Mouse (Mus musculus): ENCODE measurements around the gene Ptcd2. TPM values are rescaled to one million over a fixed set of nuclear protein-coding genes. Genes with fewer than 3 reads are reported as not detected.

Gene Ptcd2
- polyA plus RNA-seq, 1 experiment from 2014 or later: 62.1 TPM

GRCm38 (mm10) chr13:99378223-99378622 lies 33.7 kb upstream of the Ptcd2 start:
- ATAC-seq (ENCODE audit: low read depth): no peak
- Histone ChIP-seq H3K4me3 (ENCODE audit: low read depth, low read length) (no peak overlapping the region), H3K4me1 (ENCODE audit: control insufficient read depth, insufficient read depth, low read length) (no peaks in the 10 kb centered on the region), H3K36me3 (ENCODE audit: control insufficient read depth, insufficient read depth, low read length) (no peaks in the 10 kb centered on the region), H3K27me3 (ENCODE audit: control insufficient read depth, insufficient read depth, low read length) (no peaks in the 10 kb centered on the region), H3K27ac (ENCODE audit: low read depth, low read length) (no peak overlapping the region), H3K9me3 (ENCODE audit: control insufficient read depth, low read length) (no peaks in the 10 kb centered on the region), H3K4me2 (ENCODE audit: low read depth, low read length) (no peak overlapping the region), H3K9ac (replicated peaks; ENCODE audit: low read depth, low read length) (no peak overlapping the region)
- WGBS: 92% methylated on average over 1 of the region's 1 CpGs

- Histone ChIP-seq H3K36me3 (ENCODE audit: control insufficient read depth, insufficient read depth, low read length) (no peaks in the 10 kb centered on the region), H3K27ac (ENCODE audit: low read depth, low read length) (no peak overlapping the region), H3K4me2 (ENCODE audit: low read depth, low read length) (no peak overlapping the region), H3K4me3 (ENCODE audit: low read depth, low read length) (no peak overlapping the region), H3K9me3 (ENCODE audit: control insufficient read depth, low read length) (no peaks in the 10 kb centered on the region), H3K27me3 (ENCODE audit: control insufficient read depth, insufficient read depth, low read length) (no peaks in the 10 kb centered on the region), H3K9ac (replicated peaks; ENCODE audit: low read depth, low read length) (no peak overlapping the region), H3K4me1 (ENCODE audit: control insufficient read depth, insufficient read depth, low read length) (no peaks in the 10 kb centered on the region)
- no peak for ATAC-seq (ENCODE audit: low read depth)
- 95% methylated on average over 6 of the region's 6 CpGs for WGBS
Observed at GRCm38 (mm10) chr13:99377055-99377454, 32.5 kb upstream of the Ptcd2 start.

- Histone ChIP-seq H3K9ac (replicated peaks; ENCODE audit: low read depth, low read length) (no peak overlapping the region), H3K9me3 (ENCODE audit: control insufficient read depth, low read length) (no peaks in the 10 kb centered on the region), H3K27me3 (ENCODE audit: control insufficient read depth, insufficient read depth, low read length) (no peaks in the 10 kb centered on the region), H3K4me3 (ENCODE audit: low read depth, low read length) (no peak overlapping the region), H3K36me3 (ENCODE audit: control insufficient read depth, insufficient read depth, low read length) (no peaks in the 10 kb centered on the region), H3K4me1 (ENCODE audit: control insufficient read depth, insufficient read depth, low read length) (no peaks in the 10 kb centered on the region), H3K4me2 (ENCODE audit: low read depth, low read length) (no peak overlapping the region), H3K27ac (ENCODE audit: low read depth, low read length) (no peak overlapping the region)
- 32% methylated on average over 6 of the region's 6 CpGs for WGBS
- peak; percentile 70; the same call in 1 of the 2 replicates for ATAC-seq (ENCODE audit: low read depth)
Observed at GRCm38 (mm10) chr13:99375550-99375949, 31.0 kb upstream of the Ptcd2 start.

- WGBS: 83% methylated on average over 4 of the region's 4 CpGs
- ATAC-seq (ENCODE audit: low read depth): no peak
- Histone ChIP-seq H3K9me3 (ENCODE audit: control insufficient read depth, low read length) (no peaks in the 10 kb centered on the region), H3K4me1 (ENCODE audit: control insufficient read depth, insufficient read depth, low read length) (no peaks in the 10 kb centered on the region), H3K27ac (ENCODE audit: low read depth, low read length) (no peak overlapping the region), H3K36me3 (ENCODE audit: control insufficient read depth, insufficient read depth, low read length) (no peaks in the 10 kb centered on the region), H3K4me3 (ENCODE audit: low read depth, low read length) (no peak overlapping the region), H3K27me3 (ENCODE audit: control insufficient read depth, insufficient read depth, low read length) (no peaks in the 10 kb centered on the region), H3K9ac (replicated peaks; ENCODE audit: low read depth, low read length) (no peak overlapping the region), H3K4me2 (ENCODE audit: low read depth, low read length) (no peak overlapping the region)
Observed at GRCm38 (mm10) chr13:99374191-99374590, 29.7 kb upstream of the Ptcd2 start.

- ATAC-seq (ENCODE audit: low read depth): no peak
- Histone ChIP-seq H3K9me3 (ENCODE audit: control insufficient read depth, low read length) (no peaks in the 10 kb centered on the region), H3K27me3 (ENCODE audit: control insufficient read depth, insufficient read depth, low read length) (no peaks in the 10 kb centered on the region), H3K4me1 (ENCODE audit: control insufficient read depth, insufficient read depth, low read length) (no peaks in the 10 kb centered on the region), H3K9ac (replicated peaks; ENCODE audit: low read depth, low read length) (no peak overlapping the region), H3K4me2 (ENCODE audit: low read depth, low read length) (no peak overlapping the region), H3K4me3 (ENCODE audit: low read depth, low read length) (no peak overlapping the region), H3K36me3 (ENCODE audit: control insufficient read depth, insufficient read depth, low read length) (no peaks in the 10 kb centered on the region), H3K27ac (ENCODE audit: low read depth, low read length) (no peak overlapping the region)
- 75% methylated on average over 7 of the region's 7 CpGs for WGBS
Observed at GRCm38 (mm10) chr13:99373684-99374083, 29.2 kb upstream of the Ptcd2 start.

- H3K4me3 ChIP-seq (ENCODE audit: low read depth, low read length): no peak overlapping the region
- H3K27ac ChIP-seq (ENCODE audit: low read depth, low read length): no peak overlapping the region
- H3K36me3 ChIP-seq (ENCODE audit: control insufficient read depth, insufficient read depth, low read length): no peaks in the 10 kb centered on the region
- H3K4me2 ChIP-seq (ENCODE audit: low read depth, low read length): no peak overlapping the region
- no peak for ATAC-seq (ENCODE audit: low read depth)
- no peaks in the 10 kb centered on the region for H3K4me1 ChIP-seq (ENCODE audit: control insufficient read depth, insufficient read depth, low read length)
- no peaks in the 10 kb centered on the region for H3K9me3 ChIP-seq (ENCODE audit: control insufficient read depth, low read length)
- H3K9ac ChIP-seq (replicated peaks; ENCODE audit: low read depth, low read length): no peak overlapping the region
- H3K27me3 ChIP-seq (ENCODE audit: control insufficient read depth, insufficient read depth, low read length): no peaks in the 10 kb centered on the region
- 86% methylated on average over 5 of the region's 5 CpGs for WGBS
Observed at GRCm38 (mm10) chr13:99371285-99371684, 26.8 kb upstream of the Ptcd2 start.

GRCm38 (mm10) chr13:99369103-99369502 lies 24.6 kb upstream of the Ptcd2 start:
- Histone ChIP-seq H3K36me3 (ENCODE audit: control insufficient read depth, insufficient read depth, low read length) (no peaks in the 10 kb centered on the region), H3K27me3 (ENCODE audit: control insufficient read depth, insufficient read depth, low read length) (no peaks in the 10 kb centered on the region), H3K27ac (ENCODE audit: low read depth, low read length) (no peak overlapping the region), H3K4me1 (ENCODE audit: control insufficient read depth, insufficient read depth, low read length) (no peaks in the 10 kb centered on the region), H3K9me3 (ENCODE audit: control insufficient read depth, low read length) (no peaks in the 10 kb centered on the region), H3K4me2 (ENCODE audit: low read depth, low read length) (no peak overlapping the region), H3K9ac (replicated peaks; ENCODE audit: low read depth, low read length) (no peak overlapping the region), H3K4me3 (ENCODE audit: low read depth, low read length) (no peak overlapping the region)
- ATAC-seq (ENCODE audit: low read depth): no peak
- 44% methylated on average over 12 of the region's 12 CpGs for WGBS

- H3K9me3 ChIP-seq (ENCODE audit: control insufficient read depth, low read length): no peaks in the 10 kb centered on the region
- H3K9ac ChIP-seq (replicated peaks; ENCODE audit: low read depth, low read length): no peak overlapping the region
- H3K36me3 ChIP-seq (ENCODE audit: control insufficient read depth, insufficient read depth, low read length): peaks cover 5% of the 10 kb centered on the region; the same call in 1 of the 2 replicates
- 87% methylated on average over 12 of the region's 12 CpGs for WGBS
- H3K27ac ChIP-seq (ENCODE audit: low read depth, low read length): no peak overlapping the region
- no peaks in the 10 kb centered on the region for H3K27me3 ChIP-seq (ENCODE audit: control insufficient read depth, insufficient read depth, low read length)
- H3K4me2 ChIP-seq (ENCODE audit: low read depth, low read length): no peak overlapping the region
- no peak overlapping the region for H3K4me3 ChIP-seq (ENCODE audit: low read depth, low read length)
- ATAC-seq (ENCODE audit: low read depth): no peak
- H3K4me1 ChIP-seq (ENCODE audit: control insufficient read depth, insufficient read depth, low read length): no peaks in the 10 kb centered on the region
Observed at GRCm38 (mm10) chr13:99367554-99368174, 23.2 kb upstream of the Ptcd2 start.

GRCm38 (mm10) chr13:99366422-99367175 lies 22.1 kb upstream of the Ptcd2 start:
- Histone ChIP-seq H3K9me3 (ENCODE audit: control insufficient read depth, low read length) (no peaks in the 10 kb centered on the region), H3K27me3 (ENCODE audit: control insufficient read depth, insufficient read depth, low read length) (no peaks in the 10 kb centered on the region), H3K27ac (ENCODE audit: low read depth, low read length) (no peak overlapping the region), H3K4me1 (ENCODE audit: control insufficient read depth, insufficient read depth, low read length) (no peaks in the 10 kb centered on the region), H3K9ac (replicated peaks; ENCODE audit: low read depth, low read length) (no peak overlapping the region), H3K4me3 (ENCODE audit: low read depth, low read length) (no peak overlapping the region), H3K36me3 (ENCODE audit: control insufficient read depth, insufficient read depth, low read length) (peaks cover 5% of the 10 kb centered on the region; the same call in 1 of the 2 replicates), H3K4me2 (ENCODE audit: low read depth, low read length) (no peak overlapping the region)
- no peak for ATAC-seq (ENCODE audit: low read depth)
- WGBS: 87% methylated on average over 5 of the region's 5 CpGs

Data from neural tube, embryonic 14.5 days (tissue).